Mouse (Mus musculus) brain, embryonic 14.5 days (tissue): ENCODE data around the gene Dapk2. TPM values are rescaled to one million over a fixed set of nuclear protein-coding genes. Genes with fewer than 3 reads are reported as not detected.

Experiments used
- DNase-seq: peaks from one replicate; pipeline ENCODE4 v3.0.0-alpha.2; 2011; ENCODE audit warnings: low read depth
- CTCF ChIP-seq: fragments of 200-500 bp; IDR thresholded peaks from 2 replicates; pipeline ENCODE4 v1.5.1; 2012; ENCODE audit warnings: inconsistent platforms, mild to moderate bottlenecking, moderate library complexity, borderline replicate concordance; ENCODE audit not compliant: insufficient read depth, insufficient read length; ENCODE audit errors: extremely low read depth
- POLR2A ChIP-seq: fragments of 200-500 bp; IDR thresholded peaks from 2 replicates; pipeline ENCODE4 v1.6.1; 2012; ENCODE audit warnings: mild to moderate bottlenecking, inconsistent platforms, borderline replicate concordance; ENCODE audit not compliant: poor library complexity, insufficient read depth, insufficient read length, severe bottlenecking; ENCODE audit errors: extremely low read depth
- polyA plus RNA-seq: library from polyadenylated mRNA; depleted of rRNA; stranded (reverse); fragments of >200 nt; gene quantifications from 2 replicates; pipeline ENCODE4 v1.2.3, GENCODE M21; 2012

The Dapk2 gene
- polyA plus RNA-seq, 1 experiment, result 1.1 TPM

- TF ChIP-seq POLR2A (no peak), CTCF (no peak)
- DNase-seq, result no peak
Measured at GRCm38 (mm10) chr9:66124111-66124531, 33.9 kb upstream of the Dapk2 start.

GRCm38 (mm10) chr9:66124681-66125542 lies 33.1 kb upstream of the Dapk2 start:
- peak; percentile 99 for DNase-seq
- no peak for TF ChIP-seq CTCF
- peak; percentile 63; the same call in 1 of the 2 replicates for TF ChIP-seq POLR2A

- TF ChIP-seq CTCF (no peak), POLR2A (no peak)
- peak; percentile 14 for DNase-seq
Measured at GRCm38 (mm10) chr9:66125543-66126455, 32.2 kb upstream of the Dapk2 start.

DNA sequence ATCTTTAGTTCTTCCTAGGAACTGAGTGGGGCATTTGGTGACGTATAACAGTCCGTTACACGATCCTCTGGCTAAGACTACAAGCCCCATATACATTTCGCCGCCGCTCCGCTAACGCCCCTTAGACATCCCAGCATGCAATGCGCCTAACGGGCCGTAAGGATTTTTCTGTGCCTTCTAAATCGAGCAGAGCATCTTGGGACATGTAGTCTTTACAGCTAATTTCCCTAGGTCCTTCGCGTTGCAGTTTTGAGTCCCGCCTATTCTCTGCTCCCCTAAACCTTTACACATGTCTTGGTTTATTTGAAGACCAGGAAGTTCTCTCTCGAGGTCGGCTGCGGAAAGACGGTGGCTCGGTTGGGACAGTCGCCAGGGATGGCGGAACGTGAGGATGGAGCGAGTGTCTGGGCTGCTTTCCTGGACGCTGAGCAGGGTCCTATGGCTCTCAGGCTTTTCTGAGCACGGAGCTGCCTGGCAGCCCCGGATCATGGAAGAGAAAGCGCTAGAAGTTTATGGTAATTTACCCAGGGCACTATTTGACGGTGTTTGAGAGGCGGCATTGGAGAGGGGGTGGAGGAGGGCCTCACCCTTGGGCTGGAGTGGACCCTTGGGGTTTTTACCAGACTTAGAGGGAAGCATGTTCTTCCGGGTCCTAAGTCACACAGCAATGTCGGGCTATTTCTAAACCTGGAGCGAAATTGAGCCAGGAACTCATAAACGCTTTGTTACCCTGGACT lies 31.4 kb upstream of the Dapk2 start, which contains the start of the genes Snx1 and Ciao2a:
Snx1 (minus strand) TSS at position 132 of the 737 bp plus-strand sequence.
Ciao2a (plus strand) TSS at position 156 of the 737 bp plus-strand sequence.
- TF ChIP-seq CTCF (no peak), POLR2A (0 out of 2 replicates have a peak, but pooled peaks have one; percentile 8)
- DNase-seq, result peak; percentile 99

DNA sequence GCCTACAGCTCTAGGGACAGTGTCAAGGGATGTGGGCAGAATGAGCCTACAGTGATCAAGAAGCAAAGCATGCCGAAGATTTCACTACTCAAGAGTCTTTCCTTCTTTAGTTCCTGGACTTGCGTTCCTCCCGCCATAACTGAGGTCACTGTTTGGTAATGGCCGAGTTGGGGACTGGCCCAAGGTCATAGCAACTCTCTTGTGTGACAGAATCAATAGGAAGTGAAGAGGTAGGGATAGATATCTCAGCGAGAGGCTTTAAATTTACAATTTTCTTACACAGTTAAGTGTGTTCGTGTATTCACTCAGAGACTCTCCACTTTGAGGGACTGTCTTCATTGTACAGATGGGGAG lies 30.9 kb upstream of the Dapk2 start:
- no peak for DNase-seq
- TF ChIP-seq POLR2A (no peak), CTCF (no peak)

DNA sequence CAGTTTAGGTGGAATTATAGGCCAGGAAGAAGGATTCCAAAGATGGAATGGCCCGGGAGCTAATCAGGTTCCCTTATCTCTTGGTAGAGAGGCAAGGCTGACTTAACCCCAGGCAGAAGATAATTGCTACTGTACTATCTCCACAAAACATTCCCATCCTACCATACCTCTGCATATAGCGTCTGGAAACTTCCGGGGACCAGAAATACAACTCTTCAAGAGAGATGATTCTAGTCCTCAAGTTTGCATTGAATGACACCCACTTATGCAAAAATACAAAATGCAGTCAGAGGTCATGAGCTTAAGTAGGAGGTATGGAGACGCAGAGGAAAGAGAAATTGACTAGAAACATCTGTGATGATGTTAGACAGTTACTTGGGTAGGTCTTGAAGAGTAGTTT lies 30.1 kb upstream of the Dapk2 start:
- no peak for DNase-seq
- TF ChIP-seq CTCF (no peak), POLR2A (no peak)

DNA sequence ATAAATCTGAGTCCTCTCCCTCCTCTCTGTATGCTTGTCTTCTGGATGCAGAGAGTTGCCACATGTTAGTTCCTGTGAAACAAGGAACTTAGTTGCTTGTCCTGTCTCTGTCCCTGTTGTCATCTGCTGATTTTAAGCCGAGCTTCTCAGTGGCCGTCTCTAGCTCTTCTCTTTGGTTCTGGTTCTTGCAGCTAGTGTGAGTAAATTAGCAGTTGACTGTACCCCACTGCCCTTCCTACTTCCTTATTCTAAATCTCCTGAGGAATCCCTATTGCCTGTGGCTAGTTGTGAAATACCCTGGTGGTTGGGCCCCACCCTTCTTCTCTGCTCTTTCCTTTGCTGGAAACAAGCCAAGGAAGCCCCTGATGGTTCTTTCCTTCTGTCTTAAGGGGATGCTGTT lies 26.6 kb upstream of the Dapk2 start:
- no peak for DNase-seq
- TF ChIP-seq POLR2A (no peak), CTCF (no peak)

DNA sequence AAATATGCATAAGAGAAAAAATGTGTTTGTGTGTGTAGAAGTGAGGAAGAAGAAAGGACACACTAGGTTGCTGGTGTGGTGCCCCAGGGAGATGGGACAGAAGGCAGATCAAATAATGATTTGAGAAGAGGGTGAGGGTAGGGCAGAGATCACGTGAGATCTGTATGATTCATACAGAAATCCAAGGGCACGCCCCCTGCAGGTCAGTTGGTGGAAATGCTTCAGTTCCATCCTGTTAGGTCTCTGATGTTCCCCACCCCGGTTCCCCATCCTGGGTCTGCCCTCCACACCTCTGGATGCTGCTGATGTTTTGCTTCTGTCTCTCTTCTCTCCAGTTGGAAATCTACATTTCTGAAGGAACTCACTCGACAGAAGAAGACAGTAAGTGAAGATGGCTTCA lies 22.1 kb upstream of the Dapk2 start:
- DNase-seq, result no peak
- peak; percentile 50; the same call in 1 of the 2 replicates for TF ChIP-seq CTCF
- TF ChIP-seq POLR2A, result no peak

GRCm38 (mm10) chr9:66138193-66138592 lies 19.8 kb upstream of the Dapk2 start:
- TF ChIP-seq POLR2A (no peak), CTCF (no peak)
- DNase-seq, result no peak

GRCm38 (mm10) chr9:66142265-66142664 lies 15.8 kb upstream of the Dapk2 start:
- no peak for DNase-seq
- TF ChIP-seq CTCF (no peak), POLR2A (no peak)
